Mouse (Mus musculus) heart, adult 2 months (tissue): Measurements from ENCODE around the gene Olfr573-ps1. TPM values are rescaled to one million over a fixed set of nuclear protein-coding genes. Genes with fewer than 3 reads are reported as not detected.

ENCODE experiments used
- DNase-seq, 2 experiments: peaks; one replicate each; pipeline ENCODE4 v3.0.0; 2021
- H3K27ac ChIP-seq: fragments of 200-600 bp; 2 replicates; pipeline ENCODE4 v1.8.1; 2022
- H3K27me3 ChIP-seq: fragments of 200-500 bp; 2 replicates; pipeline ENCODE4 v1.6.1; 2012; ENCODE audit warnings: mild to moderate bottlenecking, low read length, inconsistent platforms, mixed read lengths; ENCODE audit not compliant: control insufficient read depth, insufficient read depth
- H3K36me3 ChIP-seq: fragments of 200-500 bp; 2 replicates; pipeline ENCODE4 v1.6.1; 2012; ENCODE audit warnings: low read length, inconsistent platforms; ENCODE audit not compliant: control insufficient read depth, insufficient read depth
- H3K4me1 ChIP-seq: fragments of 200-500 bp; 2 replicates; pipeline ENCODE4 v1.6.1; 2011; ENCODE audit warnings: low read length; ENCODE audit not compliant: control insufficient read depth, insufficient read depth
- H3K4me3 ChIP-seq: fragments of 200-600 bp; 2 replicates; pipeline ENCODE4 v1.8.1; 2022
- H3K79me2 ChIP-seq: fragments of 200-500 bp; replicated peaks from 2 replicates; pipeline ENCODE4 v1.6.1; 2012; ENCODE audit warnings: mild to moderate bottlenecking, inconsistent platforms, low read length, moderate library complexity, mixed read lengths; ENCODE audit not compliant: control insufficient read depth, insufficient read depth
- H3K9ac ChIP-seq: fragments of 200-500 bp; 2 replicates; pipeline ENCODE4 v1.6.1; 2012; ENCODE audit warnings: low read depth, mild to moderate bottlenecking, control low read depth, inconsistent platforms, low read length, mixed read lengths
- CTCF ChIP-seq: fragments of 200-600 bp; IDR thresholded peaks from 2 replicates; pipeline ENCODE4 v1.8.1; 2022; ENCODE audit warnings: antibody characterized with exemption, mild to moderate bottlenecking, moderate library complexity
- EP300 ChIP-seq: fragments of 200-500 bp; IDR thresholded peaks from 2 replicates; pipeline ENCODE4 v1.6.1; 2011; ENCODE audit warnings: low read depth, low read length, control low read depth; ENCODE audit not compliant: insufficient read depth
- POLR2A ChIP-seq: fragments of 200-500 bp; IDR thresholded peaks from 2 replicates; pipeline ENCODE4 v1.6.1; 2011; ENCODE audit warnings: mild to moderate bottlenecking, low read depth, low read length, control low read depth; ENCODE audit not compliant: insufficient read depth
- WGBS: fragments of 180-500 bp; shearing (Covaris S2); methylation state at CpG from one replicate; pipeline ENCODE4 v1.1.7; 2018; 5-methylcytosine and 5-hydroxymethylcytosine counted together
- intact Hi-C: fragments of 180-260 bp; cut with DNase I; formaldehyde crosslinking; loops from one replicate; pipeline ENCODE4 v1.15.1; 2025
- polyA plus RNA-seq: library from polyadenylated mRNA; depleted of rRNA; stranded (reverse); fragments of >200 nt; gene quantifications from 2 replicates; pipeline ENCODE4 v1.2.3, GENCODE M21; 2012; rRNA removed
- total RNA-seq, 2 experiments: library from RNA; stranded (reverse); gene quantifications; 2 replicates each; pipeline ENCODE4 v1.2.3; 2021

The Olfr573-ps1 gene
- total and polyA plus RNA-seq, 3 experiments = not detected

DNA sequence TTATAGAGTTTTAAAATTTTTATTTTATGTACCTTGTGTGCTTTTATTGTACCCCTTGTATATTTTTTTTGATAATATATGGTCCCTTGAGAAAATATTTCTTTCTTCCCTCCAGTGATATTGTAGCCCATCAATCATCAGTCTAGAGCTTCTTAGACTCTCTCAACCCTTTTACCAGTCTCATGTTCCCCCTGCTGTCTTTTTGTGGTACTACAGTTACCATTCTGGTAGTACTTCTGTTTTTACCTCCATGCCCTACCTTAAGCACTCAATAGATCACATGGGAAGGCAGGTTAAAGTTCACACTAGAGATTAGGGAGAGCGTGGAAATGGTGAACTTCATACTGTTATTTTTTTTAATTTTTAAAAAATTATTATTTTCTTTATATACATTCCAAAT lies 22.7 kb downstream of the Olfr573-ps1 start:
- Histone ChIP-seq H3K27me3 (no peaks in the 10 kb centered on the region), H3K9ac (no peak overlapping the region), H3K79me2 (no peaks in the 10 kb centered on the region), H3K4me1 (no peaks in the 10 kb centered on the region), H3K27ac (no peak overlapping the region), H3K36me3 (no peaks in the 10 kb centered on the region), H3K4me3 (no peak overlapping the region)
- DNase-seq = no peak
- intact Hi-C loops = loop anchor here (1.0 to 2.0 kb wide), 2 partner anchors 257 to 406 kb away; no protein-coding TSS in a partner anchor
- WGBS = 3% methylated on average over 1 of the region's 1 CpGs
- TF ChIP-seq CTCF = peak; percentile 71
- no peak for TF ChIP-seq EP300
- TF ChIP-seq POLR2A = no peak

DNA sequence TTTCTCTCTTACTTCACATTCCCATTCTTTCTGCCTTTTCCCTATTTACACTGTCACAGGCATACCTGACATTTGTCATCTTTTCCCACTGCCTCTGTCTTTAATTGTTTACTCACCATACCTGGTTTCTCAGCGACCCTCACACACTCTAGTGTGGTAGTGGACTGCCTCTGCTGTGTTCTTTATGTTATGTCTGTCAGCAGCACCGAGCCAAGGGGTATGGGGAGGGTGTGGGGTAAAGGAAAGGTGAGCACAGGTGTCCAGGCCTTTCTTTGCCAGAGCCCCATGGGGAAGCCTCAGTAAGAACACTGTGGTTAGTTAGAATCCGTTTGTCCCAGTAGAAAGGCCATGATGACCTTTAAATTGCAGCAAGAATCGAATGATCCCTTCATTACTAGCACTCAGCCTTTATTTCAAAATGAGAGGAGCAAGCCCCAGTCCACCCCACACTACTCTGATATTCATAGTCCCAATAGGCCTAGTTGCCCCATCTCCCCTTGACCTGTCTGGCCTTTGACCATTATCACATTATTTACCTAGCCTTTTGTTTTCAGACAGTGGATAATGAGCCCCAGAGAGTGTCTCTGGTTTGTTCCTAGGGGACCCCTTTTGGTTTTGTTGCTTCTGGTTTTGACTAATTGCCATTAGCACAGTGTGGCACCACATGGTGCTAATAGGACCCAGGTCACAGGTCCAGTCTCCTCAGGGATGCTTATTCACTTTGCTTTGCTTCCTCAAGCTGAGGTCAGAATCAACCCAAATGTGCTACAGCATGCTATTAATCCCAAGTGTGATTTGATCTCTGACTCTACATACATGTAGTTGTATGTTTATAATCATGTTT lies 25.1 kb downstream of the Olfr573-ps1 start, which contains the start of gene Olfr571:
Olfr571 (minus strand) TSS at position 505 of the 844 bp plus-strand sequence.
- no peaks in the 10 kb centered on the region for H3K36me3 ChIP-seq
- DNase-seq = no peak
- no peaks in the 10 kb centered on the region for H3K79me2 ChIP-seq
- no peak within 1 kb of the TSS for H3K4me3 ChIP-seq
- no peak within 1 kb of the TSS for H3K27ac ChIP-seq
- 70% methylated on average over 4 of the region's 4 CpGs for WGBS
- no peaks in the 10 kb centered on the region for H3K4me1 ChIP-seq
- intact Hi-C loops = no loop called here
- no peak within 1 kb of the TSS for H3K9ac ChIP-seq
- no peaks in the 10 kb centered on the region for H3K27me3 ChIP-seq
- no peak for TF ChIP-seq POLR2A
- TF ChIP-seq EP300 = no peak
- TF ChIP-seq CTCF = no peak

DNA sequence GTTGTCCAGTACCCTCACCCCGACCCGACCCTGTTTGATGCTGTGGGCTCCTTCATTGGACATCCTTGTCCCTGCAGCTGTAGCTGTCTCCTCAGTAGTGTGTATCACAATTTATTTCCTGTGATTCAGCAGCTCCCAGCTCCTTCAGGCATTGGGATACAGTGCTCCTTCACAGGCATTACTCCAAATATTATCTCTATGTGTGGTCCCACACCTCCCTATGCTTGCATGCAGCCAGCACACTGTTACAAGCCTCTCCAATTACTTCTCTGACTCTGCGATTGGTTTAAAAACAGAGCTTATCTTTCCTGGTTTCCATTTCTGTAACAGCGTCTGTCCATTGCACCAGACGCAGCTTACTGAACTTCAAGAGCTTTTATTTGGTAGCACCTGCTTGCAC lies 26.0 kb downstream of the Olfr573-ps1 start:
- no peak for TF ChIP-seq POLR2A
- TF ChIP-seq CTCF = no peak
- TF ChIP-seq EP300 = no peak
- Histone ChIP-seq H3K4me1 (no peaks in the 10 kb centered on the region), H3K4me3 (no peak overlapping the region), H3K79me2 (no peaks in the 10 kb centered on the region), H3K27ac (no peak overlapping the region), H3K27me3 (no peaks in the 10 kb centered on the region), H3K9ac (no peak overlapping the region), H3K36me3 (no peaks in the 10 kb centered on the region)
- DNase-seq = no peak
- intact Hi-C loops = no loop called here
- 20% methylated on average over 5 of the region's 5 CpGs for WGBS

DNA sequence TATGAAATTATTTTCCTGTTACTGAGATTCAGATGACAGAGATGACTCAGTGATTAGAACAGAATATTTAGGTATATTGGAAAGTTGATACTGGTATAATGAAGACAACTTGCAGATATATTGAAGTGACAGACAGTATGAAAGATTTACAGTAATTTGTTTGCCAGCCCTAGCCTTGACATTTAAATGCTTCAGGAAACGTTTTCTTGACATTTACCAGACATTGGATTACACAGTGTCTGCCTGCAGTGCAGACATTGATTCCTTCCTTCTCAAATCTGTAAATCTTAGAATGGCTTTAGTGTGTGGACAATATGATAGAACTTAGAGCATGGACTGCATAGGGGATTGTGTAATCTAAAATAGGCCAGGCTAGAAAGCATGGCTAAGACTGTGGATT lies 27.1 kb downstream of the Olfr573-ps1 start:
- Histone ChIP-seq H3K4me1 (no peaks in the 10 kb centered on the region), H3K36me3 (no peaks in the 10 kb centered on the region), H3K9ac (no peak overlapping the region), H3K79me2 (no peaks in the 10 kb centered on the region), H3K4me3 (no peak overlapping the region), H3K27me3 (no peaks in the 10 kb centered on the region), H3K27ac (no peak overlapping the region)
- intact Hi-C loops = no loop called here
- DNase-seq = no peak
- WGBS = 16% methylated on average over 1 of the region's 1 CpGs
- TF ChIP-seq POLR2A (no peak), CTCF (no peak), EP300 (no peak)

Other genes with a start within 250 kb of the Olfr573-ps1 start
- gene Olfr557, start 246.7 kb downstream of the Olfr573-ps1 start, total RNA-seq = not detected
- gene Olfr557, start 246.7 kb downstream of the Olfr573-ps1 start, polyA plus RNA-seq = not detected in 2 replicates
- 1 to 10 TPM; 3.0 to 3.8 TPM for gene Olfr558, start 240.4 kb downstream of the Olfr573-ps1 start, total RNA-seq
- gene Olfr558, start 240.4 kb downstream of the Olfr573-ps1 start, polyA plus RNA-seq = 3.5 and 8.4 TPM in 2 replicates
- gene Olfr33, start 223.5 kb downstream of the Olfr573-ps1 start, total RNA-seq = not detected
- gene Olfr33, start 223.5 kb downstream of the Olfr573-ps1 start, polyA plus RNA-seq = 0.33 TPM in 1 of 2 replicates, not detected in the other
- gene Olfr559, start 215.1 kb downstream of the Olfr573-ps1 start, total RNA-seq = not detected
- gene Olfr559, start 215.1 kb downstream of the Olfr573-ps1 start, polyA plus RNA-seq = not detected in 2 replicates
- not detected for gene Olfr560, start 183.2 kb downstream of the Olfr573-ps1 start, total RNA-seq
- 0.20 TPM in 2 replicates for gene Olfr560, start 183.2 kb downstream of the Olfr573-ps1 start, polyA plus RNA-seq
- gene Olfr78, start 183.1 kb downstream of the Olfr573-ps1 start, total RNA-seq = under 1 TPM; 0.57 to 0.86 TPM
- gene Olfr78, start 183.1 kb downstream of the Olfr573-ps1 start, polyA plus RNA-seq = 6.2 and 12.7 TPM in 2 replicates
- gene Olfr561, start 171.4 kb downstream of the Olfr573-ps1 start, total RNA-seq = not detected
- not detected in 2 replicates for gene Olfr561, start 171.4 kb downstream of the Olfr573-ps1 start, polyA plus RNA-seq
- not detected for gene Olfr564, start 139.1 kb downstream of the Olfr573-ps1 start, total RNA-seq
- gene Olfr564, start 139.1 kb downstream of the Olfr573-ps1 start, polyA plus RNA-seq = not detected in 2 replicates
- gene Olfr566, start 83.8 kb downstream of the Olfr573-ps1 start, total RNA-seq = not detected
- gene Olfr566, start 83.8 kb downstream of the Olfr573-ps1 start, polyA plus RNA-seq = not detected in 2 replicates
- gene Olfr568, start 65.5 kb downstream of the Olfr573-ps1 start, total RNA-seq = not detected
- not detected in 2 replicates for gene Olfr568, start 65.5 kb downstream of the Olfr573-ps1 start, polyA plus RNA-seq
- not detected for gene Olfr569, start 51.7 kb downstream of the Olfr573-ps1 start, total RNA-seq
- not detected in 2 replicates for gene Olfr569, start 51.7 kb downstream of the Olfr573-ps1 start, polyA plus RNA-seq
- not detected for gene Olfr570, start 48.0 kb downstream of the Olfr573-ps1 start, total RNA-seq
- gene Olfr570, start 48.0 kb downstream of the Olfr573-ps1 start, polyA plus RNA-seq = not detected in 2 replicates
- gene Olfr571, start 25.0 kb downstream of the Olfr573-ps1 start, total RNA-seq = not detected
- gene Olfr571, start 25.0 kb downstream of the Olfr573-ps1 start, polyA plus RNA-seq = not detected in 2 replicates
- gene Olfr572, start 18.2 kb downstream of the Olfr573-ps1 start, total RNA-seq = not detected
- gene Olfr572, start 18.2 kb downstream of the Olfr573-ps1 start, polyA plus RNA-seq = not detected in 2 replicates
- gene Olfr574, start 5.9 kb upstream of the Olfr573-ps1 start, total RNA-seq = not detected
- gene Olfr574, start 5.9 kb upstream of the Olfr573-ps1 start, polyA plus RNA-seq = not detected in 2 replicates
- gene Olfr575, start 16.2 kb upstream of the Olfr573-ps1 start, total RNA-seq = not detected
- gene Olfr575, start 16.2 kb upstream of the Olfr573-ps1 start, polyA plus RNA-seq = not detected in 2 replicates
- not detected for gene Olfr576, start 20.1 kb upstream of the Olfr573-ps1 start, total RNA-seq
- not detected in 2 replicates for gene Olfr576, start 20.1 kb upstream of the Olfr573-ps1 start, polyA plus RNA-seq
- gene Olfr577, start 33.4 kb upstream of the Olfr573-ps1 start, total RNA-seq = not detected
- not detected in 2 replicates for gene Olfr577, start 33.4 kb upstream of the Olfr573-ps1 start, polyA plus RNA-seq
- not detected for gene Olfr578, start 46.7 kb upstream of the Olfr573-ps1 start, total RNA-seq
- gene Olfr578, start 46.7 kb upstream of the Olfr573-ps1 start, polyA plus RNA-seq = not detected in 2 replicates
- gene Olfr582, start 95.4 kb upstream of the Olfr573-ps1 start, total RNA-seq = not detected
- not detected in 2 replicates for gene Olfr582, start 95.4 kb upstream of the Olfr573-ps1 start, polyA plus RNA-seq
- not detected for gene Olfr583, start 108.7 kb upstream of the Olfr573-ps1 start, total RNA-seq
- gene Olfr583, start 108.7 kb upstream of the Olfr573-ps1 start, polyA plus RNA-seq = not detected in 2 replicates
- gene Olfr584, start 139.3 kb upstream of the Olfr573-ps1 start, total RNA-seq = not detected
- gene Olfr584, start 139.3 kb upstream of the Olfr573-ps1 start, polyA plus RNA-seq = not detected in 2 replicates
- gene Olfr585, start 155.1 kb upstream of the Olfr573-ps1 start, total RNA-seq = not detected
- not detected in 2 replicates for gene Olfr585, start 155.1 kb upstream of the Olfr573-ps1 start, polyA plus RNA-seq
- not detected for gene Olfr586, start 183.1 kb upstream of the Olfr573-ps1 start, total RNA-seq
- not detected in 2 replicates for gene Olfr586, start 183.1 kb upstream of the Olfr573-ps1 start, polyA plus RNA-seq
- gene Olfr588-ps1, start 198.3 kb upstream of the Olfr573-ps1 start, total RNA-seq = not detected
- not detected in 2 replicates for gene Olfr588-ps1, start 198.3 kb upstream of the Olfr573-ps1 start, polyA plus RNA-seq
- gene Olfr589, start 213.8 kb upstream of the Olfr573-ps1 start, total RNA-seq = not detected
- gene Olfr589, start 213.8 kb upstream of the Olfr573-ps1 start, polyA plus RNA-seq = not detected in 2 replicates
- gene Olfr591, start 235.8 kb upstream of the Olfr573-ps1 start, total RNA-seq = not detected
- not detected in 2 replicates for gene Olfr591, start 235.8 kb upstream of the Olfr573-ps1 start, polyA plus RNA-seq
- not detected for gene Olfr592, start 242.2 kb upstream of the Olfr573-ps1 start, total RNA-seq
- gene Olfr592, start 242.2 kb upstream of the Olfr573-ps1 start, polyA plus RNA-seq = not detected in 2 replicates